Mouse (Mus musculus) liver, adult (tissue): Measurements from ENCODE around the gene Cldn10.

Source experiments
- GATA4 ChIP-seq: IDR thresholded peaks from 2 replicates; pipeline ENCODE4 v1.6.1; 2014; ENCODE audit warnings: mild to moderate bottlenecking, low read length; ENCODE audit not compliant: insufficient replicate concordance

Gene Cldn10

GRCm38 (mm10) chr14:118838556-118839120 lies 50.9 kb downstream of the Cldn10 start:
- no peak for TF ChIP-seq GATA4

GRCm38 (mm10) chr14:118839416-118839815 lies 51.7 kb downstream of the Cldn10 start:
- TF ChIP-seq GATA4, result no peak

- TF ChIP-seq GATA4, result no peak
These were observed 52.3 kb downstream of the Cldn10 start for GRCm38 (mm10) chr14:118840027-118840426.

- no peak for TF ChIP-seq GATA4
These were observed 54.6 kb downstream of the Cldn10 start for GRCm38 (mm10) chr14:118842353-118842752.

- TF ChIP-seq GATA4, result no peak
These were observed 59.1 kb downstream of the Cldn10 start for GRCm38 (mm10) chr14:118846834-118847233.

GRCm38 (mm10) chr14:118848171-118848570 lies 60.5 kb downstream of the Cldn10 start:
- no peak for TF ChIP-seq GATA4

- TF ChIP-seq GATA4, result no peak
These were observed 62.4 kb downstream of the Cldn10 start for GRCm38 (mm10) chr14:118850011-118850695.

GRCm38 (mm10) chr14:118850696-118851035 lies 63.0 kb downstream of the Cldn10 start:
- TF ChIP-seq GATA4, result no peak

GRCm38 (mm10) chr14:118851496-118852107 lies 63.9 kb downstream of the Cldn10 start:
- TF ChIP-seq GATA4, result no peak

GRCm38 (mm10) chr14:118854371-118855114 lies 66.8 kb downstream of the Cldn10 start:
- no peak for TF ChIP-seq GATA4

- no peak for TF ChIP-seq GATA4
These were observed 67.6 kb downstream of the Cldn10 start for GRCm38 (mm10) chr14:118855141-118855800.

GRCm38 (mm10) chr14:118856563-118856962 lies 68.9 kb downstream of the Cldn10 start:
- no peak for TF ChIP-seq GATA4

GRCm38 (mm10) chr14:118858318-118858717 lies 70.6 kb downstream of the Cldn10 start:
- no peak for TF ChIP-seq GATA4

- no peak for TF ChIP-seq GATA4
These were observed 74.5 kb downstream of the Cldn10 start for GRCm38 (mm10) chr14:118862253-118862652.

GRCm38 (mm10) chr14:118864905-118865304 lies 77.2 kb downstream of the Cldn10 start:
- no peak for TF ChIP-seq GATA4
